Mouse (Mus musculus): ENCODE data around the gene B4galt7.
"Not testable (repeated sequence)": the region's sequence is repeated elsewhere in the genome, so short reads cannot be mapped to it uniquely, and the experiment has no call there.

B4galt7 gene

GRCm38 (mm10) chr13:55599566-55600540 is at the start of gene B4galt7:
Gene B4galt7 (plus strand): TSS chr13:55599896.
- peak; percentile 71 for DNase-seq (ENCODE audit: low spot score)

GRCm38 (mm10) chr13:55555921-55556320 is 43.8 kb upstream of the B4galt7 start:
- no peak for DNase-seq (ENCODE audit: low spot score)

DNA sequence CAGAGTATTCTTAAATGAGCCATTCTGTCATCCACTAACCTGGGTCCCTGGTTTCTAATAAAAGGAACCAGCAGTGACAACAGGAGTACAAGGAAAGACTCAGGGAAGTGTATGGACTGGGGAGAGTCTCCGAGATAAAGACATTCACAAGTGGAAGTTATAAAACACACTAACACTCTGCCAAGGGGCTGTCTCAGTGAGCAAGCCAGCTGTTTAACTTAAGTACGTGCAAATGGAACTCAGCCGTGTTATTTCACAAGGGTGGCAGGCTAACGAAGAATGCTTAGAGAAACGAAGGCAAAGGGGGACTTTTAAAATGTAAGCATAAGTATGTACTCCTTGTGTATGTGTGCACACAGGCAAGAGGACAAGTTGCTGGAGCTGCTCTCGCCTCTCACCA is 42.2 kb upstream of the B4galt7 start:
- DNase-seq (ENCODE audit: low spot score): no peak

DNA sequence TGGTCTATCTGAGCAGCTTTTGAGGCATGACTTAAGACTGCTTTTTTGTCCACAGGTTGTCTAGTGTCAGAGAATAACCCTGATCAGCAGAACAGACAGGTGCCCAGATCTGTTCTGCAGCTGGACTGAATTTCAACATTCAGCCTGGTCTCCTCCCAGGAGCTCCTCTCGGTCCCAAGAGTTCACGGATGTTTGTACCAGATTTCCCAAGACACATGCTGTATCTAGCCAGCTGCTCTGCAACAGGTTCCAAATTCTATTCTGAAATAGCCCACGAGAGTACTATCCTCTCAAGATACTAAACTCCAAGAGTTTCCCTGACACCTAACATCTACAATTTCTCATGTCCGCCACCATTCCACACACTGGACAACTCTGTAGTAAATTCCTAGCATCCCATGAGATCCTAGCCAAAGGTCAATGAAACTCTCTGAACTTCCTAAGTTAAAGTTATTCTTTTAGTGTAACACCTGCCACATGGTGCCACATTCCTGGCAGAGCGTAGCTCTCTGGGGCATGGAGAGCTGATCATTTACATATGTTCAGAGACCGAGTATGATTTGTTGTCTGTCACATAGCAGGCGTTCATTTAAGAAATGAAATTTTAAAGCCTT is 36.3 kb upstream of the B4galt7 start:
- no peak for DNase-seq (ENCODE audit: low spot score)

GRCm38 (mm10) chr13:55567001-55567400 is 32.7 kb upstream of the B4galt7 start:
- no peak for DNase-seq (ENCODE audit: low spot score)

DNA sequence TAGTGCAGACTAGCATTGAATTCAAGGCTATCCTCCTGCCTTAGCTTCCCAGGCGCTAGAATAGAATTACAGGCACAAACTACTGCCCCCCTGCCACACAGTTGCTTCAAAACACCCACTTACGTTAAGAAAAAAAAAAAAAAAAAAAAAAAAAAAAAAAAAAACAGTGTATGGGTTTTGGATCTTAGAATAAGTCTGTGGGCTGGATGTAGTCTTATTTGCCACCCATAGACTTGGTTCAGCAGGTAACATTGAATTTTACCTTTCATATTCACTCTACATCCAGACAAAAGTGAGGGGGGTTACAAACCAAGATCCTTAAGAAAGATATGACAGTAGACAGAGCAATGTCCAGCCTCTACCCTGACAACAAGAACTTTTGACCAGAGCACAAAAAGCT is 31.7 kb upstream of the B4galt7 start:
- DNase-seq (ENCODE audit: low spot score): no peak

DNA sequence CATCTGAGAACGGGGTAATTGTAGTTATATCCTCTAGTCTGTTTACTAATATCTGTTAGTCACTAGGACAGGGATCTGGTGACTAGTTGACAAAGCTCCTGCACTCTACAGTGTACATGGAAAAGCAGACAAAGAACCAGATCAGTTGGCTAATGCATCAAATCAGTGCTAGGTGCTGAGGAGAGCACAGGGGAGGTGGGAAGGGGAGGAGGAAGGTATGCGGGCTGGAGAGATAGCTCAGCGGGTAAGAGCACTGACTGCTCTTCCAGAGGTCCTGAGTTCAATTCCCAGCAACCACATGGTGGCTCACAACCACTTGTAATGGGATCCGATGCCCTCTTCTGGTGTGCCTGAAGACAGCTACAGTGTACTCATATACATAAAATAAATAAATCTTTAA is 31.2 kb upstream of the B4galt7 start:
- not testable (repeated sequence) for DNase-seq (ENCODE audit: low spot score)

- DNase-seq (ENCODE audit: low spot score): no peak
Measured at GRCm38 (mm10) chr13:55569726-55570285, 29.9 kb upstream of the B4galt7 start.

DNA sequence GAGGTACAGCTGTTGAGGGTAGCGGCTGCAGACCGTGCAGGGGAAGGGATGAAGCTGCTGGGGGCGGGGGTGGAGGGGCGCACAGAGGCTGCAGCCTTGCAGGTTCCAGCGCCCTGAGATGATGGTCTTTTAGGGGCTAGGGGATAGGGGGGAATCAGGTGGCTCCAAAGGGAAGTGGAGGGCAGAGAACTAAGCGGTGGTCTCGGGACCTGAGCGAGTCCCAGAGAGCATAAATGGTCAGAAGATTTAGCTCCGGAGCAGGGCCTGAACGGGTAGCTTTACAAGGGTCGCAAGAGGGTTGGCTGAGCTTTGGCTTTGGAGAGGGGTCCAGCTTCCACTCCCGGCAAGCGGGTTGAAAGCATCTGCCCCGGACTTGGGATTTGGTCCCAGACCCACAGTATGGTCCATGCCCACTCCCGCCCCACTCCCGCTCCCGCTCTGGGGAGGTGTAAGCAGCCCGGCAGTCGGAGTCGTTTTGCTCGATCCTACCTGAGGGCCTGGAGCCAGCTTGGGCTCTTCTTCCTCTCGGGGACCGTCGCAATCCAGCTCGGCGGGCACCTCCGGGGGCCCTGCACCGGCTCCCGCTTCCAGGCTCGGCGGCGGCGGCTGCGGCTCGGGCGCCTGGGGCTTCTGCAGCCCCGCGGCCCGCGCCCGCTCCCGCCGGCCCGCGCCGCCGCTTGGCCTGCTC is 29.3 kb upstream of the B4galt7 start:
- no peak for DNase-seq (ENCODE audit: low spot score)

DNA sequence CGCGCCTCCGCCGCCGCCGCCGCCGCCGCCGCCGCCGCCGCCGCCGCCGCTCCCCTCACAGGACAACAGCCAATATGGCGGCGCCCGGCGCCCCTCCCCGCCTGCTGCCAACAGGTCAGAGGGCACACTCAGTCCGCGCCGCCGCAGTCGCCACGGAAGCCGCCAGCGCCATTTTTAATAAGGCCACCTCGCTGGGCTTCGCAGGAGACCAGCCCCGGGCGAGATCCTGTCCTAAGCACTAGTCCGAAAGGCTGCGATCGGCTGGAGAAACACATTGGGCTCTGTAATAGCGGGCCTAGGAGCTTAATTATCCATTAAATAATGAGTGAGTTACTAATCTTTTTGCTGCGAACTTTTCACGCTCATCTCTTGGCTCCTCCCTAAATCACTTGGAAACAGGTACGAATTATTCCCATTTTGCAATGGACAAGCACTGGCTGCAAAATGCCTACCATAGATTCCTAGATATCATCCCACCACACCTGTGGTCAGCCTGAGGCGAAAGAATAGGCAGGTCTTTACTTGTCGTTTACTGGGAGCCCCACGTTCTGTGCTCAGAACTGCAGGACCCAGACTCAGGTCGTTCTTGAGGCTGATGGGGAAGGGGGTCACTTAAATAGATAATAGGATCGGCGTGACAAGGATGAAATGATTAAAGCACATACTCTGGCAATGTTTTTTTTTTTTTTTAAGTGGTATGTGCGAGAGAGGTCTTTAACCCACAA is 28.5 kb upstream of the B4galt7 start, which contains the start of gene Fam193b:
Gene Fam193b (minus strand): TSS at position 94 of the 725 bp plus-strand sequence.
- peak; percentile 88 for DNase-seq (ENCODE audit: low spot score)

GRCm38 (mm10) chr13:55571977-55572376 is 27.7 kb upstream of the B4galt7 start:
- DNase-seq (ENCODE audit: low spot score): peak; percentile 69

GRCm38 (mm10) chr13:55573432-55573831 is 26.3 kb upstream of the B4galt7 start, which contains the start of gene Tmed9:
Gene Tmed9 (plus strand): TSS chr13:55573732.
- no peak for DNase-seq (ENCODE audit: low spot score)

DNA sequence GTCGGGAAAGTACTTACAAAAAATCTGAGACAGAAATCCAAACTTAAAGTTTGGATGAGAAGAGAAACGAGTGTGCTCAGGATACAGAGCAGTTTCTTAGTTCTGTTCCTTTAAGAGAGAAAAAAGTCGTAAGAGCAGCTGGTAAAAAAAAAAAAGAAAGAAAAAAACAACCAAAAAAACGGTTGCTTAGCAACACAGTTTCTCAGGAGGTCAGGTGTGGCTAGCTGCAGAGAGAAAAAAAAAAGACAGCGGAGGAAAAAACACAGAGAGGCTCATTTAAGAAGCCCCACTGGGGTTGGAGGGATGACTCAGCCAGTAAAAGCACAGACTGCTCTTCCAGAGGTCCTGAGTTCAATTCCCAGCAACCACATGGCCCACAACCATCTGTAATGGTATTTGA is 25.4 kb upstream of the B4galt7 start:
- DNase-seq (ENCODE audit: low spot score): no peak

DNA sequence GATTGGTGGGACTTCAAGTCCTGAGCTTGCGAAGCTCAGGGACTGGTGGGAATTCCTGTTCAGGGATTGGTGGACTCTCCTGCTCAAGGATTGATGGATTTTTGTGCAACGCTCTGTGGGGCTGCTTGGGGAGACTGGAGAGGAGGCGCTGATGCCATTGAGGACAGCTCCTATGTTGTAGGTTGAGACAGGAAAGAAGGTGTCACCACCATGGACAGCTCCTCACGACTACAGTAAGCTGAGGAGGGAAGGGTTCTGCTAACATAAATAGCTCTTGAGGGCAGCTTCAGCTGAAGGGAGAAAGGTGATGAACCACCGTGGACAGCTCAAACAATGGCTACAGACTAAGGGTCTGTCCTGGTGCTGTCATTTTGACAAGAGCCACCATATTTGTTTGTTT is 23.8 kb upstream of the B4galt7 start:
- DNase-seq (ENCODE audit: low spot score): no peak

DNA sequence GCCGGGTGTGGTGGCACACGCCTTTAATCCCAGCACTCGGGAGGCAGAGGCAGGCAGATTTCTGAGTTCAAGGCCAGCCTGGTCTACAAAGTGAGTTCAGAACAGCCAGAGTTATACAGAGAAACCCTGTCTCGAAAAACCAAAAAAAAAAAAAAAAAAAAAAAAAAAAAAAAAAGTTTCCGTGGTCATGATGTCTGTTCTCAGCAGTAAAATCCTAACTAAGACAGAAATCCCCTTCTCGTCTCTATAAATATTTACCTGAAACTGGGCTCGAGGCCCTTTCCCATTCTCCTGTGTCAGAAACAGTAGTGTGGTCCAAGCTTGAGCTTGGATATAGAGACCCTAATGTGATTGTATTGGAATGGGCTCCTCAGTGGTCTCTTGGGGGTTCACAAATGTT is 22.8 kb upstream of the B4galt7 start:
- not testable (repeated sequence) for DNase-seq (ENCODE audit: low spot score)

- DNase-seq (ENCODE audit: low spot score): no peak
Measured at GRCm38 (mm10) chr13:55578086-55578485, 21.6 kb upstream of the B4galt7 start.

DNA sequence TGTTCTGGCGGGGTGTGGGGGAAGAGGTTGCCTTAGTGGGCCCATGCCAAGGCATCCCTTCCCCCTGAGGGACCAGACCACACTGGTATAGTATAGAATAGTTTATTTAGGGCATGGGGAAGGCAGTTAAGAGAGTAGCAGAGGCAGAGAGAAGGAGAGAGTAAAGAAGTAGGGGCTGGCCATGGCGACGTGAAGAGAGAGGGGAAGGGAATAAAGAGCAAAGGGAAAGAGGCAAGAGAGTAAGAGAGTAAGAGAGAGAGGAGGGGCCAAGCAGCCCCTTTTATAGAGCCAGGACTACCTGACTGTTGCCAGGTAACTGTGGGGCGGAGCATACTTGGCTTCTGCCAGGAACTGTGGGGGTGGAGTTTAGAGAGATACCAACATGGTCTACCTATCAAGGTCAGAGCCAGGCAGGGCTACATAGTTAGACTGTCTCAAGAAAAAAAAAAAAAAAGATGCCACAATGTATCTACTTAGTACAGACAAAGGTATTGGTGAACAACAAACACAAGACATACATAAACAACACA is 7.7 kb upstream of the B4galt7 start:
- DNase-seq (ENCODE audit: low spot score): no peak

DNA sequence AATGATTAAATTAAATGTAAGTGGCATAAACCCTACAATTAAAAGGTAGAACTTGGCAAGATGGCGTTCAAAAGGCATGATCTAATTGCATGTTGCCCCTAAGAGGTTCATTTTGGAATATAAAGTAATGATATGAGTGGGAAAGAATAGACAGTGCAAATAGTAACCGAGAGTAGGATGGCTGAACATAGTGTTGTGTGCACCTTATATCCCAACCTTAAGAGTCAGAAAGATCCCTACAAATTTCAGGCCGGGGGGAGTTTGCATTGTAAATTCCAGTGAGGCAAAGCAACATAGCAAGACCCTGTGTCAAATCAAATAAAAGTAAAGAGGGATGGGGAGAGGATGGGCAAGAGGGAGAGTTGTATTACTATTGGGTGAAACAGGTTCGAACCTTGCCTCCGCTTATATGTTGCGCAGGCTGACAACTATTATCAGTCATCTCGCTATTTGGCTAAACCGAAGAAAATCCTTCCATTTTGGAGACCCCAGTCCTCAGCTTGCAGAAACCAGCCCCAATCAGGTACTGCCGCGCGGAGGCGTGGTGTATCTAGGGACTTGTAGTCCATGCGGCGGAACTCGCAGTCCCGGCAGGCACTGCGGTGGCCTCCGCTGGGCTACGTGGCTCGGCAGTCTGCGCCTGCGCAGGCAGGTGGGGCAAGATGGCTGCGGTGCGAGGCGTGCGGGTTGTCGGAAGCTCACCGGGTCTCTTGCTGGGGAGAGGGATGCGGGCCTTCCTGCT is 7.0 kb upstream of the B4galt7 start:
- DNase-seq (ENCODE audit: low spot score): peak; percentile 91

GRCm38 (mm10) chr13:55593254-55593747 is 6.4 kb upstream of the B4galt7 start:
- DNase-seq (ENCODE audit: low spot score): no peak

GRCm38 (mm10) chr13:55595375-55595774 is 4.3 kb upstream of the B4galt7 start:
- DNase-seq (ENCODE audit: low spot score): no peak

All from c-Kit-positive CD71-positive TER-119-positive erythroid progenitor cells, embryonic 14.5 days (primary cell).